Mouse (Mus musculus) lung, embryonic 16.5 days (tissue): Measurements from ENCODE around the gene Chrna5. TPM values are rescaled to one million over a fixed set of nuclear protein-coding genes. Genes with fewer than 3 reads are reported as not detected.

Experiments
- polyA plus RNA-seq: library from polyadenylated mRNA; unstranded; fragments of >200 nt; fragmentation: Nextera tagmentation; extraction: Ambion mirVana; gene quantifications from 2 replicates; pipeline ENCODE4 v1.2.1, GENCODE M21; 2015

Chrna5 gene
- polyA plus RNA-seq, 1 experiment from 2014 or later = 0.14 TPM

Other genes with a start within 250 kb of the Chrna5 start
- 139 and 146 TPM in 2 replicates for gene Wdr61, start 246.4 kb upstream of the Chrna5 start, polyA plus RNA-seq
- 14.9 and 15.4 TPM in 2 replicates for gene Crabp1, start 216.1 kb upstream of the Chrna5 start, polyA plus RNA-seq
- gene Ireb2, start 117.1 kb upstream of the Chrna5 start, polyA plus RNA-seq = 29.7 and 32.1 TPM in 2 replicates
- 4.2 and 4.7 TPM in 2 replicates for gene Hykk, start 63.6 kb upstream of the Chrna5 start, polyA plus RNA-seq
- gene Psma4, start 30.1 kb upstream of the Chrna5 start, polyA plus RNA-seq = 253 and 254 TPM in 2 replicates
- 0.58 and 0.62 TPM in 2 replicates for gene AY074887, start 29.9 kb upstream of the Chrna5 start, polyA plus RNA-seq
- gene Chrna3, start 45.7 kb downstream of the Chrna5 start, polyA plus RNA-seq = 0.41 and 0.99 TPM in 2 replicates
- 0.31 and 0.35 TPM in 2 replicates for gene Chrnb4, start 67.9 kb downstream of the Chrna5 start, polyA plus RNA-seq
- 15.3 and 18.6 TPM in 2 replicates for gene Ube2q2, start 168.0 kb downstream of the Chrna5 start, polyA plus RNA-seq
- gene Fbxo22, start 228.0 kb downstream of the Chrna5 start, polyA plus RNA-seq = 52.6 and 53.4 TPM in 2 replicates